Mouse (Mus musculus): Measurements from ENCODE around the gene 4930583I09Rik.

4930583I09Rik gene

GRCm38 (mm10) chr17:64835928-64836327, at the start of gene 4930583I09Rik:
4930583I09Rik (minus strand) TSS chr17:64836071.
- DNase-seq (ENCODE audit: low spot score), result no peak

- no peak for DNase-seq (ENCODE audit: low spot score)
These were observed 40.2 kb upstream of the 4930583I09Rik start for GRCm38 (mm10) chr17:64876111-64876510.

- peak; percentile 80 for DNase-seq (ENCODE audit: low spot score)
These were observed 37.8 kb upstream of the 4930583I09Rik start for GRCm38 (mm10) chr17:64873651-64874072.

- no peak for DNase-seq (ENCODE audit: low spot score)
These were observed 27.9 kb upstream of the 4930583I09Rik start for GRCm38 (mm10) chr17:64863817-64864216.

GRCm38 (mm10) chr17:64860963-64861362, 25.1 kb upstream of the 4930583I09Rik start:
- DNase-seq (ENCODE audit: low spot score), result no peak

GRCm38 (mm10) chr17:64858848-64859247, 23.0 kb upstream of the 4930583I09Rik start:
- DNase-seq (ENCODE audit: low spot score), result no peak

- DNase-seq (ENCODE audit: low spot score), result no peak
These were observed 12.2 kb upstream of the 4930583I09Rik start for GRCm38 (mm10) chr17:64848031-64848430.

GRCm38 (mm10) chr17:64846654-64847053, 10.8 kb upstream of the 4930583I09Rik start:
- DNase-seq (ENCODE audit: low spot score), result no peak

- no peak for DNase-seq (ENCODE audit: low spot score)
These were observed 1.0 kb upstream of the 4930583I09Rik start for GRCm38 (mm10) chr17:64836892-64837291.

GRCm38 (mm10) chr17:64836352-64836751, 481 bp upstream of the 4930583I09Rik start:
- no peak for DNase-seq (ENCODE audit: low spot score)

- DNase-seq (ENCODE audit: low spot score), result no peak
These were observed 1.9 kb downstream of the 4930583I09Rik start for GRCm38 (mm10) chr17:64833906-64834490.

GRCm38 (mm10) chr17:64833071-64833470, 2.8 kb downstream of the 4930583I09Rik start:
- no peak for DNase-seq (ENCODE audit: low spot score)

- DNase-seq (ENCODE audit: low spot score), result no peak
These were observed 8.4 kb downstream of the 4930583I09Rik start for GRCm38 (mm10) chr17:64827482-64827881.

- no peak for DNase-seq (ENCODE audit: low spot score)
These were observed 9.0 kb downstream of the 4930583I09Rik start for GRCm38 (mm10) chr17:64826843-64827242.

- DNase-seq (ENCODE audit: low spot score), result no peak
These were observed 13.3 kb downstream of the 4930583I09Rik start for GRCm38 (mm10) chr17:64822561-64822960.

GRCm38 (mm10) chr17:64820841-64821593, 14.9 kb downstream of the 4930583I09Rik start:
- no peak for DNase-seq (ENCODE audit: low spot score)

- DNase-seq (ENCODE audit: low spot score), result no peak
These were observed 19.6 kb downstream of the 4930583I09Rik start for GRCm38 (mm10) chr17:64816298-64816697.

- DNase-seq (ENCODE audit: low spot score), result no peak
These were observed 20.1 kb downstream of the 4930583I09Rik start for GRCm38 (mm10) chr17:64815806-64816205.

GRCm38 (mm10) chr17:64813568-64813967, 22.3 kb downstream of the 4930583I09Rik start:
- DNase-seq (ENCODE audit: low spot score), result no peak

- DNase-seq (ENCODE audit: low spot score), result no peak
These were observed 29.8 kb downstream of the 4930583I09Rik start for GRCm38 (mm10) chr17:64806035-64806589.

GRCm38 (mm10) chr17:64804375-64805124, 31.3 kb downstream of the 4930583I09Rik start:
- no peak for DNase-seq (ENCODE audit: low spot score)

GRCm38 (mm10) chr17:64802956-64803275, 33.0 kb downstream of the 4930583I09Rik start:
- DNase-seq (ENCODE audit: low spot score), result no peak

All from embryo, embryonic 10 days (tissue).